Mouse (Mus musculus): ENCODE measurements around the gene Gpr156. TPM values are rescaled to one million over a fixed set of nuclear protein-coding genes. Genes with fewer than 3 reads are reported as not detected.

The Gpr156 gene
- under 1 TPM; 0.06 to 0.10 TPM for polyA plus RNA-seq (2017; shearing (Covaris generic))

DNA sequence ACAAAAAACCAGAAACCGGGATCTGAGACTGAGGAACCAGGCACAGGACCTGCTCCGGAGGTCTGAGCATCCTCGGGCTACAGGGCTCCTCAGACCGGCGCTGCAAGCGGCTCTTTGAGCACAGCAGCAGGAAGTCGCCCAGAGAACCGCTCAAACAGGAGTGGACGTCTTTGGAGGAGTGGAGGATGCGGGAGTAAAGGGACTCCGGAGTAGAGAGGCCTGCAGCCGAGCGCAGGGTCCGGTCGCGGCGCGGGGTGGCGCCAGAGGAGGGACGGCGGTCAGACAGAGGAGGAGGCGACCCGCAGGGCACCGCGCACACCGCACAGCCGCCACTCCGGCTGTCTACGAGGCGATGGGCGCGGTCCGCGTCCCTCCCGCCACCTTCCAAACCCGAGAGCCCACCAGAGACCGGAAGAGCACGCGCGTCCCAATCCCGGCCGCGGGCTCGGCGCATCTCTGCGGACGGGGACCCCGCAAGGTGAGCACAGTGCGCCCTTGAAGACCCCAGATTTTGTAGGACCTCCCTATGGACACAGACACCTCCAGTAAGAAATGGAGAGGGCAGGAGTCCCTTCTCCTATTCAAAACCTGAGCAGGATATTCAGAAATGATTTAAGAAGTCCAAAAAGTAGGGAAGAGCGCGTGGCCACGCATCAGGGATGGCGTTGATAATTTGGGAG, at the start of gene Gpr156:
Gpr156 (plus strand) TSS at position 359 of the 680 bp plus-strand sequence.

GRCm38 (mm10) chr16:37867791-37868505, 48.3 kb upstream of the Gpr156 start, which contains the start of gene Lrrc58:
Gene Lrrc58, plus strand, starts transcription at chr16:37868389.

Other genes starting within 250 kb of the Gpr156 start
- 1 to 10 TPM in 1 of 2 experiments, under 1 TPM in 1; 0.74 to 5.6 TPM for gene Fstl1, start 139.6 kb upstream of the Gpr156 start, polyA plus RNA-seq (2017; shearing (Covaris generic))
- gene Gm36028, start 55.4 kb upstream of the Gpr156 start, polyA plus RNA-seq (2017; shearing (Covaris generic)) = under 1 TPM in 1 of 2 experiments, not detected in 1; 0.14 TPM
- gene Lrrc58, start 48.1 kb upstream of the Gpr156 start, polyA plus RNA-seq (2017; shearing (Covaris generic)) = 10 to 100 TPM; 19.4 to 20.9 TPM
- 10 to 100 TPM; 41.2 to 53.4 TPM for gene Gsk3b, start 172.5 kb downstream of the Gpr156 start, polyA plus RNA-seq (2017; shearing (Covaris generic))

Data from inflammation-experienced regulatory T-cells (primary cell).